Mouse (Mus musculus) large intestine, adult 2 months (tissue): Measurements from ENCODE around the gene Rab32. TPM values are rescaled to one million over a fixed set of nuclear protein-coding genes. Genes with fewer than 3 reads are reported as not detected.
A peak's percentile ranks its signal among the peaks of the same experiment; 100 is the strongest.
"Not testable (repeated sequence)": the region's sequence is repeated elsewhere in the genome, so short reads cannot be mapped to it uniquely, and the experiment has no call there.

Experiments used
- DNase-seq: peaks from one replicate; pipeline ENCODE4 v3.0.0-alpha.2; 2012; ENCODE audit warnings: low read depth, low spot score
- WGBS: fragments of 180-500 bp; shearing (Covaris S2); methylation state at CpG from one replicate; pipeline ENCODE4 v1.1.7; 2018; 5-methylcytosine and 5-hydroxymethylcytosine counted together
- polyA plus RNA-seq: library from polyadenylated mRNA; depleted of rRNA; stranded (reverse); fragments of >200 nt; gene quantifications from 2 replicates; pipeline ENCODE4 v1.2.3, GENCODE M21; 2012; rRNA removed

Rab32 gene
- 6.3 and 7.2 TPM in 2 replicates for polyA plus RNA-seq

- DNase-seq, result peak; percentile 94
- under 1% methylated on average over 51 of the region's 51 CpGs for WGBS
Observed at GRCm38 (mm10) chr10:10557570-10558336, at the start of gene Rab32. Rab32 (minus strand) TSS chr10:10558265.

GRCm38 (mm10) chr10:10600771-10601170 lies 42.7 kb upstream of the Rab32 start:
- DNase-seq, result no peak
- 73% methylated on average over 3 of the region's 3 CpGs for WGBS

GRCm38 (mm10) chr10:10597495-10597894 lies 39.4 kb upstream of the Rab32 start:
- 82% methylated on average over 2 of the region's 2 CpGs for WGBS
- not testable (repeated sequence) for DNase-seq

- no peak for DNase-seq
- 60% methylated on average over 3 of the region's 3 CpGs for WGBS
Observed at GRCm38 (mm10) chr10:10580811-10581210, 22.7 kb upstream of the Rab32 start.

- DNase-seq, result no peak
- 31% methylated on average over 1 of the region's 1 CpGs for WGBS
Observed at GRCm38 (mm10) chr10:10579821-10580220, 21.8 kb upstream of the Rab32 start.

GRCm38 (mm10) chr10:10558337-10558711 lies 259 bp upstream of the Rab32 start:
- 30% methylated on average over 5 of the region's 5 CpGs for WGBS
- DNase-seq, result no peak

- 1% methylated on average over 8 of the region's 8 CpGs for WGBS
- DNase-seq, result no peak
Observed at GRCm38 (mm10) chr10:10557085-10557484, 980 bp downstream of the Rab32 start.

GRCm38 (mm10) chr10:10555676-10556075 lies 2.4 kb downstream of the Rab32 start:
- 63% methylated on average over 3 of the region's 3 CpGs for WGBS
- no peak for DNase-seq

GRCm38 (mm10) chr10:10555221-10555620 lies 2.8 kb downstream of the Rab32 start:
- 9% methylated on average over 5 of the region's 5 CpGs for WGBS
- DNase-seq, result peak; percentile 55

GRCm38 (mm10) chr10:10550134-10550533 lies 7.9 kb downstream of the Rab32 start:
- no peak for DNase-seq
- WGBS, result 73% methylated on average over 1 of the region's 1 CpGs

GRCm38 (mm10) chr10:10546623-10547022 lies 11.4 kb downstream of the Rab32 start:
- DNase-seq, result no peak
- 55% methylated on average over 5 of the region's 5 CpGs for WGBS

GRCm38 (mm10) chr10:10544955-10545354 lies 13.1 kb downstream of the Rab32 start:
- DNase-seq, result no peak
- WGBS, result 92% methylated on average over 3 of the region's 3 CpGs

Other genes starting within 250 kb of the Rab32 start
- gene Adgb, start 85.9 kb downstream of the Rab32 start, polyA plus RNA-seq, result 0.02 TPM in 1 of 2 replicates, not detected in the other
- gene Gm10944, start 123.1 kb upstream of the Rab32 start, polyA plus RNA-seq, result not detected in 2 replicates